Mouse (Mus musculus): ENCODE results near the gene Vasp.

DNA sequence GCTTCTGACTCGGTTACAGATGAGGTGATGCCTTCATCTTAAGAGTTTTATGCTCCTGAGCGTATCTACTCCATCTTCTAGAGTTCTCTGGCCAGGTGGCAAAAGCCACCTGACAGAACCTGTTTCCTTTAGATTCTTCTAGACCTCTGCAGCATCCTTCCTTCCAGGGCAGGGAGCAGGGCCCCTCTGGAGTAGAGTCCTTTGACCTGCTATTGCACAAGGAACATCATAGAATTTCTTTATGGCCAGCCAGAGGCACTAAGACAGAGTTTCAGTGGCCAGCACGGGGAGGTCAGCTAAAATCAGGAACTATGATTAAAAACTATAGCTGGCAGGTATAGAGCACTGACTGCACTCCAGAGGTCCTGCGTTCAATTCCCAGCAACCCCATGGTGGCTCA is 19.5 kb downstream of the Vasp start:
- TF ChIP-seq SIN3A (IDR thresholded peaks at IDR 0.05; ENCODE audit: low read length) (no peak), POLR2A (IDR thresholded peaks at IDR 0.05; ENCODE audit: control insufficient read depth in 1 of 2, insufficient read depth in 1 of 2, low read depth in 1 of 2, low read length in 2 of 2, poor library complexity in 1 of 2) (no peak), CTCF (IDR thresholded peaks at IDR 0.05 in 2 of 3, conservative IDR thresholded peaks at IDR 0.05 in 1 of 3; ENCODE audit: control insufficient read depth in 1 of 3, insufficient read depth in 1 of 3, low read depth in 2 of 3, low read length in 3 of 3, poor library complexity in 1 of 3, severe bottlenecking in 1 of 3) (no peak), RAD21 (IDR thresholded peaks at IDR 0.05; ENCODE audit: low read depth, low read length) (no peak), MXI1 (IDR thresholded peaks at IDR 0.05; ENCODE audit: low read depth, low read length) (no peak), ETS1 (IDR thresholded peaks at IDR 0.05; ENCODE audit: low read depth, low read length) (no peak), MAX (IDR thresholded peaks at IDR 0.05; ENCODE audit: low read length) (no peak), HCFC1 (IDR thresholded peaks at IDR 0.05; ENCODE audit: low read depth, low read length) (no peak), ZNF384 (IDR thresholded peaks at IDR 0.05; ENCODE audit: low read depth, low read length) (no peak), ZMIZ1 (IDR thresholded peaks at IDR 0.05; ENCODE audit: low read depth, low read length) (no peak), SMC3 (IDR thresholded peaks at IDR 0.05; ENCODE audit: low read depth, low read length) (no peak), TCF12 (IDR thresholded peaks at IDR 0.05; ENCODE audit: low read depth, low read length) (no peak)
